Mouse (Mus musculus) splenic B cell, adult 2 months (primary cell): ENCODE measurements at regions not wholly inside any gene's neighbourhood (a gene's known extent, or its start where the extent isn't known, plus 50 kb on each side); places are given as distances from the start of the nearest gene placed in this dataset.

ENCODE experiments used
- DNase-seq: peaks from one replicate; pipeline ENCODE4 v3.0.0-alpha.2; 2011; ENCODE audit warnings: low read depth, low spot score
- H3K27me3 ChIP-seq: 2 replicates; pipeline ENCODE4 v1.6.1; 2012; ENCODE audit warnings: mild to moderate bottlenecking, low read length, moderate library complexity, mixed read lengths; ENCODE audit not compliant: control insufficient read depth, poor library complexity, insufficient read depth, severe bottlenecking
- H3K36me3 ChIP-seq: 2 replicates; pipeline ENCODE4 v1.6.1; 2012; ENCODE audit warnings: mild to moderate bottlenecking, low read length, moderate library complexity, mixed read lengths; ENCODE audit not compliant: control insufficient read depth, poor library complexity, insufficient read depth, severe bottlenecking

GRCm38 (mm10) chr7:133441169-133441568 is 160.8 kb downstream of the Tex36 start:
- Histone ChIP-seq H3K36me3 (no peaks in the 10 kb centered on the region), H3K27me3 (no peaks in the 10 kb centered on the region)
- DNase-seq, result no peak

- Histone ChIP-seq H3K27me3 (no peaks in the 10 kb centered on the region), H3K36me3 (no peaks in the 10 kb centered on the region)
- DNase-seq, result no peak
Measured at GRCm38 (mm10) chr7:133440711-133441110, 161.2 kb downstream of the Tex36 start.

- no peak for DNase-seq
Measured at GRCm38 (mm10) chr7:133440086-133440485, 161.9 kb downstream of the Tex36 start.

GRCm38 (mm10) chr7:133438631-133439030 is 163.3 kb downstream of the Tex36 start:
- Histone ChIP-seq H3K27me3 (no peaks in the 10 kb centered on the region), H3K36me3 (no peaks in the 10 kb centered on the region)
- DNase-seq, result no peak

More at GRCm38 (mm10) chr7:133440086-133440485, 161.9 kb downstream of the Tex36 start:
- no peaks in the 10 kb centered on the region for H3K36me3 ChIP-seq
- no peaks in the 10 kb centered on the region for H3K27me3 ChIP-seq

- no peaks in the 10 kb centered on the region for H3K27me3 ChIP-seq
- no peak for DNase-seq
Measured at GRCm38 (mm10) chr7:133437866-133438265, 164.1 kb downstream of the Tex36 start.

GRCm38 (mm10) chr7:133435596-133436357 is 166.2 kb downstream of the Tex36 start:
- Histone ChIP-seq H3K36me3 (no peaks in the 10 kb centered on the region), H3K27me3 (no peaks in the 10 kb centered on the region)
- peak; percentile 7 for DNase-seq

More at GRCm38 (mm10) chr7:133437866-133438265, 164.1 kb downstream of the Tex36 start:
- no peaks in the 10 kb centered on the region for H3K36me3 ChIP-seq

GRCm38 (mm10) chr7:133434027-133434820 is 167.7 kb downstream of the Tex36 start:
- no peaks in the 10 kb centered on the region for H3K27me3 ChIP-seq
- H3K36me3 ChIP-seq, result no peaks in the 10 kb centered on the region
- peak; percentile 10 for DNase-seq

- DNase-seq, result peak; percentile 38
- Histone ChIP-seq H3K36me3 (no peaks in the 10 kb centered on the region), H3K27me3 (no peaks in the 10 kb centered on the region)
Measured at GRCm38 (mm10) chr7:133432343-133432742, 169.6 kb downstream of the Tex36 start.

GRCm38 (mm10) chr7:133402072-133402471 is 199.9 kb downstream of the Tex36 start:
- no peak for DNase-seq
- H3K36me3 ChIP-seq, result no peaks in the 10 kb centered on the region
- H3K27me3 ChIP-seq, result no peaks in the 10 kb centered on the region

GRCm38 (mm10) chr7:133400691-133401090 is 201.3 kb downstream of the Tex36 start:
- H3K27me3 ChIP-seq, result no peaks in the 10 kb centered on the region
- DNase-seq, result no peak
- no peaks in the 10 kb centered on the region for H3K36me3 ChIP-seq

GRCm38 (mm10) chr7:133388716-133389115 is 213.2 kb downstream of the Tex36 start:
- H3K36me3 ChIP-seq, result no peaks in the 10 kb centered on the region
- H3K27me3 ChIP-seq, result no peaks in the 10 kb centered on the region
- DNase-seq, result no peak

GRCm38 (mm10) chr7:133382032-133382712 is 219.8 kb downstream of the Tex36 start:
- H3K27me3 ChIP-seq, result no peaks in the 10 kb centered on the region
- no peaks in the 10 kb centered on the region for H3K36me3 ChIP-seq
- no peak for DNase-seq

GRCm38 (mm10) chr7:133379373-133379772 is 222.6 kb downstream of the Tex36 start:
- H3K36me3 ChIP-seq, result no peaks in the 10 kb centered on the region
- no peaks in the 10 kb centered on the region for H3K27me3 ChIP-seq
- DNase-seq, result no peak

GRCm38 (mm10) chr7:133378338-133378737 is 223.6 kb downstream of the Tex36 start:
- no peak for DNase-seq
- no peaks in the 10 kb centered on the region for H3K36me3 ChIP-seq
- no peaks in the 10 kb centered on the region for H3K27me3 ChIP-seq
